Mouse (Mus musculus) erythroblast, embryonic 14.5 days (primary cell): ENCODE results near the gene Nxf2. TPM values are rescaled to one million over a fixed set of nuclear protein-coding genes. Genes with fewer than 3 reads are reported as not detected.

Source experiments
- H3K27me3 ChIP-seq: 2 replicates; pipeline ENCODE4 v1.6.1; 2012; ENCODE audit warnings: inconsistent platforms; ENCODE audit not compliant: control insufficient read depth
- H3K36me3 ChIP-seq: 2 replicates; pipeline ENCODE4 v1.6.1; 2012; ENCODE audit warnings: mild to moderate bottlenecking, inconsistent platforms; ENCODE audit not compliant: control insufficient read depth
- H3K4me1 ChIP-seq: 2 replicates; pipeline ENCODE4 v1.6.1; 2012; ENCODE audit warnings: inconsistent platforms; ENCODE audit not compliant: control insufficient read depth
- H3K4me3 ChIP-seq: replicated peaks from 2 replicates; pipeline ENCODE3; 2012; ENCODE audit warnings: moderate library complexity, mild to moderate bottlenecking, inconsistent platforms
- H3K9me3 ChIP-seq: 2 replicates; pipeline ENCODE4 v1.6.1; 2012; ENCODE audit warnings: low read length, inconsistent platforms, mixed read lengths; ENCODE audit not compliant: control insufficient read depth
- GATA1 ChIP-seq: IDR thresholded peaks from 2 replicates; pipeline ENCODE4 v1.6.1; 2012; ENCODE audit warnings: low read length, inconsistent platforms, mixed read lengths
- TAL1 ChIP-seq: IDR thresholded peaks from 3 replicates; pipeline ENCODE4 v1.6.1; 2012; ENCODE audit warnings: low read length, inconsistent platforms, mixed read lengths
- polyA plus RNA-seq: library from polyadenylated mRNA; stranded (reverse); fragments of >175 nt; gene quantifications from 2 replicates; pipeline ENCODE4 v1.2.3, GENCODE M21; 2012

Nxf2 gene
- polyA plus RNA-seq, result not detected in 2 replicates

- TF ChIP-seq TAL1, result no peak
- TF ChIP-seq GATA1, result no peak
- Histone ChIP-seq H3K9me3 (peaks cover 10% of the 10 kb centered on the region), H3K36me3 (no peaks in the 10 kb centered on the region), H3K4me3 (peak within 1 kb of the TSS; percentile 34), H3K4me1 (peaks cover 4% of the 10 kb centered on the region), H3K27me3 (no peaks in the 10 kb centered on the region)
These were observed at the start of gene Nxf2 for GRCm38 (mm10) chrX:134964546-134964945. TSS of gene Nxf2 (minus strand) at chrX:134964754.

- no peak overlapping the region for H3K4me3 ChIP-seq
- no peaks in the 10 kb centered on the region; the same call in 1 of the 2 replicates for H3K27me3 ChIP-seq
- H3K36me3 ChIP-seq, result no peaks in the 10 kb centered on the region
- no peak for TF ChIP-seq TAL1
- TF ChIP-seq GATA1, result no peak
- H3K9me3 ChIP-seq, result no peaks in the 10 kb centered on the region
- H3K4me1 ChIP-seq, result peaks cover 6% of the 10 kb centered on the region
These were observed 46.8 kb upstream of the Nxf2 start for GRCm38 (mm10) chrX:135011381-135011780.

- H3K36me3 ChIP-seq, result no peaks in the 10 kb centered on the region
- peaks cover 2% of the 10 kb centered on the region for H3K27me3 ChIP-seq
- peak overlapping the region; percentile 80 for H3K4me3 ChIP-seq
- TF ChIP-seq TAL1 (no peak), GATA1 (no peak)
- H3K9me3 ChIP-seq, result no peaks in the 10 kb centered on the region
- peaks cover 6% of the 10 kb centered on the region for H3K4me1 ChIP-seq
These were observed 44.9 kb upstream of the Nxf2 start for GRCm38 (mm10) chrX:135009471-135009815.

- Histone ChIP-seq H3K4me1 (peaks cover 6% of the 10 kb centered on the region), H3K4me3 (peak within 1 kb of the TSS; percentile 80), H3K9me3 (no peaks in the 10 kb centered on the region), H3K36me3 (no peaks in the 10 kb centered on the region), H3K27me3 (peaks cover 2% of the 10 kb centered on the region)
- TF ChIP-seq TAL1 (no peak), GATA1 (no peak)
These were observed 44.3 kb upstream of the Nxf2 start, which contains the start of gene Zmat1 for GRCm38 (mm10) chrX:135008720-135009470. TSS of gene Zmat1 (minus strand) at chrX:135009209.

- no peaks in the 10 kb centered on the region for H3K9me3 ChIP-seq
- H3K4me3 ChIP-seq, result peak overlapping the region; percentile 80
- TF ChIP-seq GATA1 (no peak), TAL1 (no peak)
- peaks cover 2% of the 10 kb centered on the region for H3K27me3 ChIP-seq
- peaks cover 6% of the 10 kb centered on the region for H3K4me1 ChIP-seq
- no peaks in the 10 kb centered on the region for H3K36me3 ChIP-seq
These were observed 43.5 kb upstream of the Nxf2 start for GRCm38 (mm10) chrX:135008021-135008420.

GRCm38 (mm10) chrX:134963305-134964094 is 1.1 kb downstream of the Nxf2 start:
- Histone ChIP-seq H3K4me3 (peak overlapping the region; percentile 34), H3K9me3 (peaks cover 10% of the 10 kb centered on the region)

GRCm38 (mm10) chrX:134930361-134930760 is 34.2 kb downstream of the Nxf2 start:
- Histone ChIP-seq H3K4me1 (no peaks in the 10 kb centered on the region), H3K4me3 (no peak overlapping the region), H3K36me3 (no peaks in the 10 kb centered on the region), H3K9me3 (no peaks in the 10 kb centered on the region), H3K27me3 (no peaks in the 10 kb centered on the region)
- no peak for TF ChIP-seq GATA1
- no peak for TF ChIP-seq TAL1

More at GRCm38 (mm10) chrX:134963305-134964094, 1.1 kb downstream of the Nxf2 start:
- TF ChIP-seq TAL1 (no peak), GATA1 (no peak)
- no peaks in the 10 kb centered on the region for H3K36me3 ChIP-seq
- peaks cover 4% of the 10 kb centered on the region for H3K4me1 ChIP-seq
- no peaks in the 10 kb centered on the region for H3K27me3 ChIP-seq

GRCm38 (mm10) chrX:134929927-134930326 is 34.6 kb downstream of the Nxf2 start:
- Histone ChIP-seq H3K36me3 (no peaks in the 10 kb centered on the region), H3K4me1 (no peaks in the 10 kb centered on the region), H3K27me3 (no peaks in the 10 kb centered on the region), H3K9me3 (no peaks in the 10 kb centered on the region), H3K4me3 (no peak overlapping the region)
- TF ChIP-seq TAL1 (no peak), GATA1 (no peak)

GRCm38 (mm10) chrX:134925058-134925457 is 39.5 kb downstream of the Nxf2 start:
- TF ChIP-seq GATA1, result no peak
- TF ChIP-seq TAL1, result no peak
- no peaks in the 10 kb centered on the region for H3K4me1 ChIP-seq
- H3K36me3 ChIP-seq, result no peaks in the 10 kb centered on the region
- no peaks in the 10 kb centered on the region for H3K27me3 ChIP-seq
- no peak overlapping the region for H3K4me3 ChIP-seq
- H3K9me3 ChIP-seq, result no peaks in the 10 kb centered on the region
